Mouse (Mus musculus) heart, postnatal 0 days (tissue): ENCODE results near the gene Pou6f2.

Experiments used
- CTCF ChIP-seq: IDR thresholded peaks from 2 replicates; pipeline ENCODE4 v1.5.1; 2016; ENCODE audit warnings: antibody characterized with exemption, control low read depth, low read depth
- EP300 ChIP-seq: IDR thresholded peaks from 2 replicates; pipeline ENCODE4 v1.6.1; 2016; ENCODE audit warnings: antibody characterized with exemption, low read depth

DNA sequence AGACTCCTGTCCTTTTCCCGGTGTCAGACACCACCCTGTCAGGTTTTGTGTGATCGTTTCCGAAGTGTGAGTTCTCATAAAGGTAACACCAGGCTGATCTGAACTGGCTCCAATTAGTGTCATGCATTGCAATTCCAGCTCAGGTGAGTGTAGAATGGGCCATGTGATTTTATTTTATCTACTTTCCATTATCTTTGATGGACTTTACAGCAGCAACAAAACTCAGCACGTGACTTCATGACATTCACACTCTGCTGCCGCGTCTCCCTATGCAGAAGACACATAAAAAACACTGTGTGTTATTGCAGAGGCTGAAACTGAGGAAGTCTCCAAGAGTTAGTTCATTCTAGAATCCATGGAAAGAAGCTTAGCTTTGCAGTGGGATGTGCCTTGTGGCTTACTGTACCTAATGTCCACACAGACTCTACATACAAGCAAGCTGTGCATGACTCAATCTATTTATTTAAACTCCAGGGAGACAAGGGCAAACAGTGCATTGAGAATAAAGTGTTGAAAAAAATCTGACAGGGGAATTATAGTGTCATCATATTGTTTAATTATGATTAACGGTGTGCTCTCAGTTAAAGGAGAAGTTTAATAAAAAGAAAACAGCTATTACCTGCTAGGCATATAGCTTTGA, 90.9 kb downstream of the Pou6f2 start:
- no peak for TF ChIP-seq CTCF
- TF ChIP-seq EP300, result no peak
